Mouse (Mus musculus) spleen, adult 2 months (tissue): ENCODE data around the gene Ppm1e. TPM values are rescaled to one million over a fixed set of nuclear protein-coding genes. Genes with fewer than 3 reads are reported as not detected.

Experiments
- DNase-seq, 2 experiments: peaks; one replicate each; pipeline versions ENCODE4 v3.0.0 to v3.0.0-alpha.2; 2012 to 2021; ENCODE audit warnings: low spot score in 2 of 2, low read depth in 1 of 2
- H3K27ac ChIP-seq: fragments of 200-500 bp; 2 replicates; pipeline ENCODE4 v1.5.1; 2012; ENCODE audit warnings: low read length, inconsistent platforms; ENCODE audit not compliant: insufficient read depth
- H3K27me3 ChIP-seq: fragments of 200-500 bp; 2 replicates; pipeline ENCODE4 v1.6.1; 2012; ENCODE audit warnings: mild to moderate bottlenecking, moderate library complexity, low read length, inconsistent platforms; ENCODE audit not compliant: control insufficient read depth, insufficient read depth
- H3K36me3 ChIP-seq: fragments of 200-500 bp; 2 replicates; pipeline ENCODE4 v1.6.1; 2012; ENCODE audit warnings: mild to moderate bottlenecking, low read length, inconsistent platforms; ENCODE audit not compliant: control insufficient read depth, insufficient read depth
- H3K4me1 ChIP-seq: fragments of 200-500 bp; 2 replicates; pipeline ENCODE4 v1.6.1; 2011; ENCODE audit warnings: inconsistent platforms; ENCODE audit not compliant: control insufficient read depth, insufficient read depth, insufficient read length
- H3K4me3 ChIP-seq: fragments of 200-500 bp; 2 replicates; pipeline ENCODE4 v1.5.1; 2011; ENCODE audit warnings: mild to moderate bottlenecking, inconsistent platforms; ENCODE audit not compliant: insufficient read depth, insufficient read length; ENCODE audit errors: extremely low read depth
- CTCF ChIP-seq: fragments of 200-500 bp; IDR thresholded peaks from 2 replicates; pipeline ENCODE4 v1.5.1; 2011; ENCODE audit warnings: mild to moderate bottlenecking, inconsistent platforms; ENCODE audit not compliant: insufficient read depth, insufficient read length, insufficient replicate concordance; ENCODE audit errors: extremely low read depth
- POLR2A ChIP-seq: fragments of 200-500 bp; IDR thresholded peaks from 2 replicates; pipeline ENCODE4 v1.6.1; 2011; ENCODE audit warnings: low read depth, low read length, inconsistent platforms
- WGBS: fragments of 180-500 bp; shearing (Covaris S2); methylation state at CpG from one replicate; pipeline ENCODE4 v1.1.7; 2018; 5-methylcytosine and 5-hydroxymethylcytosine counted together
- polyA plus RNA-seq: library from polyadenylated mRNA; depleted of rRNA; stranded (reverse); fragments of >200 nt; gene quantifications from 2 replicates; pipeline ENCODE4 v1.2.3, GENCODE M21; 2012

Ppm1e gene
- polyA plus RNA-seq, 1 experiment: 0.86 TPM

DNA sequence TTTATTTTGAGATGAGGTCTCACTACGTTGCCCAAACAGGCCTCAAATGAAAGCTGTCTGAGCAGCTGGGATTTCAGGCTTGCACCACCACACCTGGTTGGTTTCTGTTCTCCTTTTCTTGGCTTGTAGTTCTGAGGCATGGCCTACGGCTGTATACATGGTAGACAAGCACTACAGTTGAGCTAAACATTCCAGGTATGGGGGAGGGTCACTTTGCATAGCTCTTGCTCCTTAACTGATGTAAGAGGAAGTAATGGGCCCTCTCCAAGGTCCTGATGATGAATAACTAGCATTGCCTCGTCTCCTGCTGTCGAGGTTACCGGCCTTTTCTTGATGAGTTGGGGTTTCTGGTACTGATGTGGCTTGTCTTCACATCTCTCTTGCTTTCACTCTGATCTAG is 104.7 kb downstream of the Ppm1e start:
- 35% methylated on average over 5 of the region's 5 CpGs for WGBS
- no peak overlapping the region for H3K27ac ChIP-seq
- no peak overlapping the region for H3K4me3 ChIP-seq
- peak in 1 of 2 experiments; percentile 28 for DNase-seq
- TF ChIP-seq POLR2A (no peak), CTCF (no peak)
- H3K27me3 ChIP-seq: no peaks in the 10 kb centered on the region
- H3K36me3 ChIP-seq: no peaks in the 10 kb centered on the region
- H3K4me1 ChIP-seq: no peaks in the 10 kb centered on the region

DNA sequence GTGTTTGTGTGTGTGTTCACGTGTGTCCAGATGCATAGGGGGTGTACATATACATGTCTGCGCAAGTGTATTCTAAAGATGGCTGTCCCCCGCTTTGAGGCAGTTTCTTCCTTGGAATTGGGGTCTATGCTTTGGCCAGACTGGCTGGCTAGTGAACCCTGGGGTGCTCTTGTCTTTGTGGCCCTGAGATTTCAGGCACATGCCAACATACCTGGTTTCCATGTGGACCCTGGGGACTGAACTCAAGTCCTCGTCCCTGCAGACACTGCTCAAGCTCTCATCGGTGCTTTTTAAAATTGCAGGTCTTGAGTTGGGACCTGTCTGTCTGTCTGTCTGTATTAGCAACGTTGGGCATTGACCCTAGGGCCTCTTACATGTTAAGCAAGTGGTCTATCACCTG is 105.5 kb downstream of the Ppm1e start:
- Histone ChIP-seq H3K4me3 (no peak overlapping the region), H3K36me3 (no peaks in the 10 kb centered on the region), H3K4me1 (no peaks in the 10 kb centered on the region), H3K27me3 (no peaks in the 10 kb centered on the region), H3K27ac (no peak overlapping the region)
- no peak for TF ChIP-seq POLR2A
- TF ChIP-seq CTCF: no peak
- WGBS: 93% methylated on average over 6 of the region's 6 CpGs
- DNase-seq: no peak

DNA sequence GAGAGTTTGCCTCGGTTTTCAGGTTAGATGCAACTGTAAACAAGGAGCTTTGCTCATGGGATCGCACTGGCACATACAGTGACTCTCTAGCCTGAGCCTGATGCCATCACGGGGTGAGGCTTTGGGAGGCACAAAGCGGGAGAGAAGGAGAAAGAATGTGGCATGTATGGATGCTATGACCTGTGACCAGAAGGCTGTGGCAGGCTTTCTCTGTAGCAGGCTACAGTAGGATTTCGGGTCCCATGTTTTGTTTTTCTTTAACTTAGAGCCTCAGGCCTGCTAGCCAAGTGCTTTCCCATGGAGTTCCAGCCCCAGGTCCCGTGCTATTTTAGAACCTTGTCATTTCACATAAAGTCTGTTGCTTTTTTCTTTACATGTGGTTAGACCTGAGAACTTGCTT is 108.7 kb downstream of the Ppm1e start:
- Histone ChIP-seq H3K36me3 (no peaks in the 10 kb centered on the region), H3K4me1 (no peaks in the 10 kb centered on the region), H3K27ac (no peak overlapping the region), H3K4me3 (no peak overlapping the region), H3K27me3 (no peaks in the 10 kb centered on the region)
- DNase-seq: no peak
- TF ChIP-seq CTCF (no peak), POLR2A (no peak)
- WGBS: 88% methylated on average over 6 of the region's 6 CpGs

DNA sequence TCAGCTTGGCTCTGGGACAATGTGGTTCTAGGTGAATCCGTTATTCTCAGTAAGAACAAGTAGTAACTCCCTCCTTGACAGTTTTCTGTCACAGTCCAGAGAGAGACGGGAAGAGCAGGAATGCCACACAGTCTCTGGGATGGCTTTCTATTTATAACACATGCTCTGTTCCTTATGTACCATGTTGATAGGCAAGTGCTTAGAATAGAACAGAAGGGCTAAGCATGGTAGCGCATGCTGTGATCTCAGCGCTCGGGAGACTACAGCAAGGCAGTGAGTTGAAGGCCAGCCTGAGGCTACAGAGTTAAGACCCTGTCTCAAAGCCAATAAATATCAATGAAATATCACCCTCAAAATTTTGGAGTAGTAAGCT is 111.3 kb downstream of the Ppm1e start:
- TF ChIP-seq CTCF: no peak
- no peak for TF ChIP-seq POLR2A
- DNase-seq: no peak
- Histone ChIP-seq H3K4me1 (no peaks in the 10 kb centered on the region), H3K4me3 (no peak overlapping the region), H3K27ac (no peak overlapping the region), H3K36me3 (no peaks in the 10 kb centered on the region), H3K27me3 (no peaks in the 10 kb centered on the region)
- 98% methylated on average over 5 of the region's 5 CpGs for WGBS

DNA sequence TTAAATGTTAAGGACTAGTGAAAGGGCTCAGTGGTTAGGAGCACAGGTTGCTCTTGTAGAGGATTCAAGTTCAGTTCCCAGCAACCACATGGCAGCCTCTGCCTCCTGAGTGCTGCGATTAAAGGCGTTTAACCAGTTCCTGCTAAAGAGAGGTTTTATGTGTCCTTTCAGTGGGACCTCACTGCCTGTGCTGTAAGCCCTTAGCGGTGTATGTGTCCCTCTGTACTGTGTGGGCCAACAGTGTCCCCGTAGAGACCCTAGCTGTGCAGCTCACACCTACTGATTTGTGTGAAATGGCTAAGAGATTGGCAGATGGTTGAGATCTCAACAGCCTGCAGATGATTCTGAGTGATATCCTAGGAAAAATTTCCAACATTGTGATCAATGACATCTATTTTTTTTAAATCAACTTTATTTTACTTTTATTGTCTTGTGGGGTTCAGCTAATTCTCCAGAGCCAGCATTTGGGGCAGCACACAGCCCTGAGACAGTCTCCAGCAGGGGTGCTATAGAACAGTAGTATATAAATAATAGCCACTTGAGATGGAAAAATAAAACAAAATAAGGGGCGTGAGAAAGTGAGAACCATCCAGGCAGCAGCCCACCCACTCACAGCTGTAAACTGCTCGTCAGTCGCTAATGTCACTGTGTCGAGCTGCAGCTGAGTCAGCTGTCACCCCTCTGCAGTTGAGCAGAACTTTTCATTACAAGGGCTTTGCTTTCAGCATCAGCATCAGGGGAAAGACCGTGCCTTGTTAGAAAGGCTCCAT is 111.9 kb downstream of the Ppm1e start:
- no peaks in the 10 kb centered on the region for H3K36me3 ChIP-seq
- TF ChIP-seq CTCF (no peak), POLR2A (no peak)
- H3K4me1 ChIP-seq: no peaks in the 10 kb centered on the region
- DNase-seq: no peak
- 68% methylated on average over 9 of the region's 9 CpGs for WGBS
- H3K4me3 ChIP-seq: no peak overlapping the region
- no peaks in the 10 kb centered on the region for H3K27me3 ChIP-seq
- no peak overlapping the region for H3K27ac ChIP-seq

DNA sequence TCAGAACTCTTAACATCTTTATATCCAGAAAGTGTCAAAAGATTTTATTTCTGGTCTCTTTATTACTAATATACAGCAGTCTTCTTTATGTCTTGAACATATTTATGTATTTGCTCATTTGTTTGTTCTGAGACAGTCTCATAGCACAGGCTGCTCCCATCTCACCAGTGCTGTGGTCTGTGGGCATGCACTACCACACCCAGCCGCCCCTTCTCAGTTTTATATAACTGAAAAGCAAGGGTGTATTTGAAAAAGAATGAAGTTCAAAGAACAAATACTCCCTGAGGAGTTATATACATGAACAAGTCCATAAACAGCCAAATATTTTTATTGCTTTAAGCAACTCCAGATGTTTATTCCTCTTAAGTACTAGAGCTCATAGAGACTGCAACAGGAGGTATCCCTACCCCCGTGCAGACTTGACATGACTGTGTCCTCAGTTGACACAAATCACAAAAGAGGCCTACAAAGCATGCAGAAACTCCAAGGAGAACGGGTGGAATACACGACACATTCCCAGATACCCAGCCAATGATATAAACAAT is 112.6 kb downstream of the Ppm1e start:
- 67% methylated on average over 4 of the region's 4 CpGs for WGBS

DNA sequence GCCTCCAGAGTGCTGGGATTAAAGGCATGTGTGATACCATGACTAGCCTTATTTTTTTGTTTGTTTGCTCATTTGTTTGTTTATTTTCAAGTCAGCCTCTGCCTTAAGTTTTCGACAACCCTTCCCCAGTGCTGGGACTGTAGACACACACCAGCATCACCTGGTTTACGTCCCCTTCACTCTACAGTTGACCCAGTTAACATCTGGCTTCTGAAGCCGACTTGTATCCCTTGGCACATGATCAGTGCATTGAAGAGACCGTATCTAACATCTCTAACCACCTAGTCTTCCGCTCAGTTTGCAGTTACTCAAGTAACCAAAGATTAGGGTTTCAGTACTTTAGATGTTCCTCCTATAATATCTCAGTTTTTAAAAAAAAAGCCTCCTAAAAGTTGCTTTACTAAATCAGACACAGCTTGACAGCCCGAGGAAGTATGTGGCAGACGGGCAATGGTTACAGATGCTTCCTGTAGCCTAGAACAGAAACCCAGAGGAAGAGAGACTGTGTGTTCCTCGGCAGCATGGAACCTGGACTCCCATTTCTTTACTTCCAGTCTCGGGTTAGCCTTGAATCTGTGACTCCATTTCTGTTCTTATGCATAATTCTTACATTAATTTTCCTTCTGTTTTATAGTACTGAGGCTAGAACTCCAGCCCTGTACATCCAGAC is 113.5 kb downstream of the Ppm1e start:
- H3K36me3 ChIP-seq: no peaks in the 10 kb centered on the region
- H3K4me1 ChIP-seq: no peaks in the 10 kb centered on the region; the same call in 1 of the 2 replicates
- H3K27me3 ChIP-seq: no peaks in the 10 kb centered on the region
- 24% methylated on average over 9 of the region's 9 CpGs for WGBS
- no peak for DNase-seq
- no peak overlapping the region for H3K27ac ChIP-seq
- no peak for TF ChIP-seq CTCF
- TF ChIP-seq POLR2A: no peak
- no peak overlapping the region for H3K4me3 ChIP-seq

More for the DNA sequence above, 112.6 kb downstream of the Ppm1e start:
- no peak for DNase-seq
- H3K36me3 ChIP-seq: no peaks in the 10 kb centered on the region
- TF ChIP-seq POLR2A: no peak
- TF ChIP-seq CTCF: no peak
- H3K27ac ChIP-seq: no peak overlapping the region
- no peaks in the 10 kb centered on the region for H3K27me3 ChIP-seq
- H3K4me3 ChIP-seq: no peak overlapping the region
- no peaks in the 10 kb centered on the region for H3K4me1 ChIP-seq
